Mouse (Mus musculus): ENCODE results near the gene Hyal3. TPM values are rescaled to one million over a fixed set of nuclear protein-coding genes. Genes with fewer than 3 reads are reported as not detected.

Gene Hyal3
- total and polyA plus RNA-seq, 2 experiments, result 0.18 to 0.54 TPM

GRCm38 (mm10) chr9:107598385-107598784, 17.8 kb downstream of the Hyal3 start:
- Histone ChIP-seq H3K4me1 (ENCODE audit: control insufficient read depth, insufficient read depth, low read length) (peaks cover 16% of the 10 kb centered on the region), H3K36me3 (ENCODE audit: control insufficient read depth, insufficient read depth, low read length) (no peaks in the 10 kb centered on the region; the same call in 1 of the 2 replicates), H3K79me2 (ENCODE audit: control insufficient read depth, insufficient read depth, low read length) (no peaks in the 10 kb centered on the region), H3K27ac (replicated peaks; ENCODE audit: insufficient read depth, low read depth, low read length) (peak overlapping the region; percentile 47), H3K4me3 (ENCODE audit: insufficient read depth, low read depth, low read length) (peak overlapping the region; percentile 8; the same call in 1 of the 2 replicates), H3K9ac (ENCODE audit: low read depth, low read length) (peak overlapping the region; percentile 18), H3K27me3 (ENCODE audit: control insufficient read depth, insufficient read depth, low read length) (no peaks in the 10 kb centered on the region)
- peak; percentile 79 for DNase-seq (ENCODE audit: extremely low read depth, low read depth, low spot score)
- WGBS, result 38% methylated on average over 5 of the region's 5 CpGs
- TF ChIP-seq POLR2A (IDR thresholded peaks at IDR 0.05; ENCODE audit: extremely low read depth, insufficient read depth, low read length) (no peak), CTCF (IDR thresholded peaks at IDR 0.05; ENCODE audit: low read depth, low read length) (no peak)

GRCm38 (mm10) chr9:107599433-107599832, 18.8 kb downstream of the Hyal3 start:
- H3K27me3 ChIP-seq (ENCODE audit: control insufficient read depth, insufficient read depth, low read length), result no peaks in the 10 kb centered on the region
- 88% methylated on average over 9 of the region's 9 CpGs for WGBS
- H3K27ac ChIP-seq (replicated peaks; ENCODE audit: insufficient read depth, low read depth, low read length), result no peak overlapping the region
- no peak overlapping the region for H3K9ac ChIP-seq (ENCODE audit: low read depth, low read length)
- H3K79me2 ChIP-seq (ENCODE audit: control insufficient read depth, insufficient read depth, low read length), result no peaks in the 10 kb centered on the region
- no peak overlapping the region for H3K4me3 ChIP-seq (ENCODE audit: insufficient read depth, low read depth, low read length)
- TF ChIP-seq POLR2A (IDR thresholded peaks at IDR 0.05; ENCODE audit: extremely low read depth, insufficient read depth, low read length) (no peak), CTCF (IDR thresholded peaks at IDR 0.05; ENCODE audit: low read depth, low read length) (no peak)
- DNase-seq (ENCODE audit: extremely low read depth, low read depth, low spot score), result no peak
- no peaks in the 10 kb centered on the region for H3K36me3 ChIP-seq (ENCODE audit: control insufficient read depth, insufficient read depth, low read length)
- peaks cover 10% of the 10 kb centered on the region; the same call in 1 of the 2 replicates for H3K4me1 ChIP-seq (ENCODE audit: control insufficient read depth, insufficient read depth, low read length)

GRCm38 (mm10) chr9:107599842-107600241, 19.2 kb downstream of the Hyal3 start:
- H3K4me1 ChIP-seq (ENCODE audit: control insufficient read depth, insufficient read depth, low read length), result peaks cover 10% of the 10 kb centered on the region; the same call in 1 of the 2 replicates
- DNase-seq (ENCODE audit: extremely low read depth, low read depth, low spot score), result no peak
- no peaks in the 10 kb centered on the region for H3K27me3 ChIP-seq (ENCODE audit: control insufficient read depth, insufficient read depth, low read length)
- no peak overlapping the region for H3K9ac ChIP-seq (ENCODE audit: low read depth, low read length)
- H3K4me3 ChIP-seq (ENCODE audit: insufficient read depth, low read depth, low read length), result no peak overlapping the region
- TF ChIP-seq POLR2A (IDR thresholded peaks at IDR 0.05; ENCODE audit: extremely low read depth, insufficient read depth, low read length), result no peak
- no peak for TF ChIP-seq CTCF (IDR thresholded peaks at IDR 0.05; ENCODE audit: low read depth, low read length)
- H3K27ac ChIP-seq (replicated peaks; ENCODE audit: insufficient read depth, low read depth, low read length), result no peak overlapping the region
- WGBS, result 90% methylated on average over 14 of the region's 14 CpGs
- no peaks in the 10 kb centered on the region for H3K79me2 ChIP-seq (ENCODE audit: control insufficient read depth, insufficient read depth, low read length)
- no peaks in the 10 kb centered on the region for H3K36me3 ChIP-seq (ENCODE audit: control insufficient read depth, insufficient read depth, low read length)

- Histone ChIP-seq H3K27ac (replicated peaks; ENCODE audit: insufficient read depth, low read depth, low read length) (no peak overlapping the region), H3K27me3 (ENCODE audit: control insufficient read depth, insufficient read depth, low read length) (no peaks in the 10 kb centered on the region), H3K36me3 (ENCODE audit: control insufficient read depth, insufficient read depth, low read length) (no peaks in the 10 kb centered on the region), H3K9ac (ENCODE audit: low read depth, low read length) (no peak overlapping the region), H3K4me1 (ENCODE audit: control insufficient read depth, insufficient read depth, low read length) (peaks cover 10% of the 10 kb centered on the region; the same call in 1 of the 2 replicates), H3K79me2 (ENCODE audit: control insufficient read depth, insufficient read depth, low read length) (no peaks in the 10 kb centered on the region), H3K4me3 (ENCODE audit: insufficient read depth, low read depth, low read length) (no peak overlapping the region)
- WGBS, result 64% methylated on average over 12 of the region's 12 CpGs
- TF ChIP-seq CTCF (IDR thresholded peaks at IDR 0.05; ENCODE audit: low read depth, low read length), result peak; percentile 64
- TF ChIP-seq POLR2A (IDR thresholded peaks at IDR 0.05; ENCODE audit: extremely low read depth, insufficient read depth, low read length), result no peak
- peak; percentile 66 for DNase-seq (ENCODE audit: extremely low read depth, low read depth, low spot score)
Observed at GRCm38 (mm10) chr9:107600745-107601144, 20.1 kb downstream of the Hyal3 start.

GRCm38 (mm10) chr9:107601275-107601674, 20.7 kb downstream of the Hyal3 start:
- 89% methylated on average over 11 of the region's 11 CpGs for WGBS
- no peak overlapping the region for H3K27ac ChIP-seq (replicated peaks; ENCODE audit: insufficient read depth, low read depth, low read length)
- no peaks in the 10 kb centered on the region for H3K27me3 ChIP-seq (ENCODE audit: control insufficient read depth, insufficient read depth, low read length)
- no peaks in the 10 kb centered on the region for H3K79me2 ChIP-seq (ENCODE audit: control insufficient read depth, insufficient read depth, low read length)
- no peak overlapping the region for H3K4me3 ChIP-seq (ENCODE audit: insufficient read depth, low read depth, low read length)
- TF ChIP-seq POLR2A (IDR thresholded peaks at IDR 0.05; ENCODE audit: extremely low read depth, insufficient read depth, low read length) (no peak), CTCF (IDR thresholded peaks at IDR 0.05; ENCODE audit: low read depth, low read length) (no peak)
- H3K36me3 ChIP-seq (ENCODE audit: control insufficient read depth, insufficient read depth, low read length), result no peaks in the 10 kb centered on the region
- DNase-seq (ENCODE audit: extremely low read depth, low read depth, low spot score), result no peak
- H3K9ac ChIP-seq (ENCODE audit: low read depth, low read length), result no peak overlapping the region
- peaks cover 10% of the 10 kb centered on the region; the same call in 1 of the 2 replicates for H3K4me1 ChIP-seq (ENCODE audit: control insufficient read depth, insufficient read depth, low read length)

GRCm38 (mm10) chr9:107602068-107602648, 21.5 kb downstream of the Hyal3 start:
- H3K27me3 ChIP-seq (ENCODE audit: control insufficient read depth, insufficient read depth, low read length), result no peaks in the 10 kb centered on the region
- no peak overlapping the region for H3K9ac ChIP-seq (ENCODE audit: low read depth, low read length)
- H3K36me3 ChIP-seq (ENCODE audit: control insufficient read depth, insufficient read depth, low read length), result no peaks in the 10 kb centered on the region
- WGBS, result 11% methylated on average over 10 of the region's 10 CpGs
- peak; percentile 99 for TF ChIP-seq CTCF (IDR thresholded peaks at IDR 0.05; ENCODE audit: low read depth, low read length)
- TF ChIP-seq POLR2A (IDR thresholded peaks at IDR 0.05; ENCODE audit: extremely low read depth, insufficient read depth, low read length), result no peak
- H3K27ac ChIP-seq (replicated peaks; ENCODE audit: insufficient read depth, low read depth, low read length), result no peak overlapping the region
- H3K4me1 ChIP-seq (ENCODE audit: control insufficient read depth, insufficient read depth, low read length), result peaks cover 10% of the 10 kb centered on the region; the same call in 1 of the 2 replicates
- H3K4me3 ChIP-seq (ENCODE audit: insufficient read depth, low read depth, low read length), result no peak overlapping the region
- H3K79me2 ChIP-seq (ENCODE audit: control insufficient read depth, insufficient read depth, low read length), result no peaks in the 10 kb centered on the region
- peak; percentile 63 for DNase-seq (ENCODE audit: extremely low read depth, low read depth, low spot score)
